ENCODE assay signal across 24 mouse cellular contexts in genomic region chr14:28932746-28933293, GRCm38 (mm10).
A peak's percentile ranks its signal among the peaks of the same experiment; 100 is the strongest.
DNase-seq lines count a peak whose midpoint lies in the region; ATAC-seq and TF ChIP-seq lines count a peak whose summit lies in the region.
"Had no signal": no experiment of that assay in that cellular context is flagged by ENCODE, and none has a peak within 500 bp of the region (broad histone marks: within the 10 kb centered on the region; RNA-seq: fewer than 3 reads in every experiment).

No protein-coding gene starts in this region.

- ATAC-seq in forebrain, embryonic 13.5 days = peak; percentile 24; the same call in 1 of the 2 replicates
- ATAC-seq in forebrain, embryonic 12.5 days (ENCODE audit: low FRiP score) = no peak
- peak; percentile 70 for ATAC-seq in forebrain, embryonic 15.5 days (replicated peaks)
- ATAC-seq in forebrain, postnatal 0 days = peak; percentile 58; the same call in 1 of the 2 replicates
- ATAC-seq: activated CD4-positive, CD25-positive, alpha-beta regulatory T cell, adult 4 months; CD4-positive, CD25-positive, alpha-beta regulatory T cell, adult 4 months; Patski had no signal

- H3K4me2 ChIP-seq in forebrain, embryonic 13.5 days = no peak overlapping the region
- no peak overlapping the region for H3K4me2 ChIP-seq in forebrain, embryonic 12.5 days
- H3K4me2 ChIP-seq in forebrain, embryonic 15.5 days (replicated peaks) = no peak overlapping the region
- no peak overlapping the region for H3K4me2 ChIP-seq in forebrain, postnatal 0 days (ENCODE audit: low read depth)
- H3K4me2 ChIP-seq: embryonic facial prominence, embryonic 13.5 days; embryonic facial prominence, embryonic 15.5 days had no signal

- 95% methylated on average over 1 of the region's 1 CpGs for WGBS in forebrain, embryonic 13.5 days
- WGBS in forebrain, embryonic 12.5 days = 96% methylated on average over 1 of the region's 1 CpGs
- WGBS in forebrain, embryonic 15.5 days = 74% methylated on average over 1 of the region's 1 CpGs
- WGBS in forebrain, embryonic 10.5 days = 81% methylated on average over 1 of the region's 1 CpGs
- 65% methylated on average over 1 of the region's 1 CpGs for WGBS in forebrain, postnatal 0 days

- no peak for DNase-seq in forebrain, embryonic 10.5 days (ENCODE audit: extremely low spot score, low spot score)
- peak; percentile 21 for DNase-seq in forebrain, postnatal 0 days
- no peak for DNase-seq in thymus, adult 18-20 months
- DNase-seq: adrenal gland, adult 8-10 months; adrenal gland, postnatal 14 days; adrenal gland, postnatal 36 days; B cell, adult 2 months; cerebellum, adult 11 months; cerebellum, adult 18-20 months; cerebellum, adult 8-10 months; cerebellum, adult 9-11 months; cerebellum, postnatal 36 days; embryo, embryonic 11 days had no signal

- H3K27ac ChIP-seq in forebrain, embryonic 13.5 days = no peak overlapping the region
- no peak overlapping the region for H3K27ac ChIP-seq in forebrain, embryonic 12.5 days
- no peak overlapping the region for H3K27ac ChIP-seq in forebrain, embryonic 15.5 days (replicated peaks)
- no peak overlapping the region for H3K27ac ChIP-seq in forebrain, embryonic 10.5 days
- H3K27ac ChIP-seq in forebrain, postnatal 0 days (ENCODE audit: low read depth, low read length) = no peak overlapping the region
- H3K27ac ChIP-seq: embryonic facial prominence, embryonic 13.5 days; embryonic facial prominence, embryonic 15.5 days had no signal

- H3K36me3 ChIP-seq in forebrain, embryonic 13.5 days (ENCODE audit: poor library complexity, severe bottlenecking) = no peaks in the 10 kb centered on the region
- H3K36me3 ChIP-seq in forebrain, embryonic 12.5 days (replicated peaks) = no peaks in the 10 kb centered on the region
- no peaks in the 10 kb centered on the region for H3K36me3 ChIP-seq in forebrain, embryonic 15.5 days
- no peaks in the 10 kb centered on the region for H3K36me3 ChIP-seq in forebrain, embryonic 10.5 days (replicated peaks)
- H3K36me3 ChIP-seq in forebrain, postnatal 0 days (ENCODE audit: insufficient read depth) = no peaks in the 10 kb centered on the region
- H3K36me3 ChIP-seq: embryonic facial prominence, embryonic 13.5 days; embryonic facial prominence, embryonic 15.5 days; G1E had no signal

- no peak overlapping the region for H3K4me3 ChIP-seq in forebrain, embryonic 13.5 days
- no peak overlapping the region for H3K4me3 ChIP-seq in forebrain, embryonic 12.5 days (replicated peaks)
- no peak overlapping the region for H3K4me3 ChIP-seq in forebrain, embryonic 15.5 days
- no peak overlapping the region for H3K4me3 ChIP-seq in forebrain, embryonic 10.5 days
- H3K4me3 ChIP-seq in forebrain, postnatal 0 days (ENCODE audit: low read depth, low read length) = no peak overlapping the region
- H3K4me3 ChIP-seq: embryonic facial prominence, embryonic 13.5 days; embryonic facial prominence, embryonic 15.5 days; erythroblast, embryonic 14.5 days had no signal

- no peak overlapping the region for H3K9ac ChIP-seq in forebrain, embryonic 13.5 days
- no peak overlapping the region for H3K9ac ChIP-seq in forebrain, embryonic 12.5 days
- no peak overlapping the region for H3K9ac ChIP-seq in forebrain, embryonic 15.5 days (replicated peaks)
- H3K9ac ChIP-seq in forebrain, postnatal 0 days = no peak overlapping the region
- H3K9ac ChIP-seq: embryonic facial prominence, embryonic 13.5 days; embryonic facial prominence, embryonic 15.5 days had no signal

- H3K4me1 ChIP-seq in forebrain, embryonic 13.5 days = no peaks in the 10 kb centered on the region
- H3K4me1 ChIP-seq in forebrain, embryonic 12.5 days = no peaks in the 10 kb centered on the region
- peaks cover 11% of the 10 kb centered on the region for H3K4me1 ChIP-seq in forebrain, embryonic 15.5 days
- H3K4me1 ChIP-seq in forebrain, embryonic 10.5 days = no peaks in the 10 kb centered on the region
- no peaks in the 10 kb centered on the region for H3K4me1 ChIP-seq in forebrain, postnatal 0 days (ENCODE audit: insufficient read depth)

- H3K9me3 ChIP-seq in forebrain, embryonic 13.5 days (replicated peaks) = no peaks in the 10 kb centered on the region
- H3K9me3 ChIP-seq in forebrain, embryonic 12.5 days = no peaks in the 10 kb centered on the region
- H3K9me3 ChIP-seq in forebrain, embryonic 15.5 days = no peaks in the 10 kb centered on the region
- H3K9me3 ChIP-seq in forebrain, embryonic 10.5 days = no peaks in the 10 kb centered on the region
- H3K9me3 ChIP-seq in forebrain, postnatal 0 days (ENCODE audit: low read length) = no peaks in the 10 kb centered on the region
- H3K9me3 ChIP-seq: embryonic facial prominence, embryonic 13.5 days; embryonic facial prominence, embryonic 15.5 days had no signal

- H3K27me3 ChIP-seq in forebrain, embryonic 13.5 days = no peaks in the 10 kb centered on the region
- H3K27me3 ChIP-seq in forebrain, embryonic 12.5 days = no peaks in the 10 kb centered on the region
- no peaks in the 10 kb centered on the region for H3K27me3 ChIP-seq in forebrain, embryonic 15.5 days
- no peaks in the 10 kb centered on the region for H3K27me3 ChIP-seq in forebrain, embryonic 10.5 days (ENCODE audit: poor library complexity, severe bottlenecking)
- no peaks in the 10 kb centered on the region for H3K27me3 ChIP-seq in forebrain, postnatal 0 days (ENCODE audit: insufficient read depth, low read length)
- H3K27me3 ChIP-seq: CH12.LX; embryonic facial prominence, embryonic 13.5 days; embryonic facial prominence, embryonic 15.5 days; Patski had no signal

- TF ChIP-seq CTCF in forebrain, postnatal 0 days (IDR thresholded peaks at IDR 0.05; ENCODE audit: low read depth) = no peak
